Mouse (Mus musculus) liver, postnatal 0 days (tissue): ENCODE results near the gene D430041D05Rik.

Experiments used
- CTCF ChIP-seq: sonication (generic); IDR thresholded peaks from 2 replicates; pipeline ENCODE4 v1.5.1; 2016; ENCODE audit warnings: antibody characterized with exemption, low read depth
- EP300 ChIP-seq: IDR thresholded peaks from 2 replicates; pipeline ENCODE4 v1.6.1; 2016; ENCODE audit warnings: antibody characterized with exemption, low read depth, mild to moderate bottlenecking

GRCm38 (mm10) chr2:104371606-104372130, 39.1 kb downstream of the D430041D05Rik start:
- TF ChIP-seq CTCF = no peak
- no peak for TF ChIP-seq EP300
